Mouse (Mus musculus): ENCODE data around the gene Rftn1. TPM values are rescaled to one million over a fixed set of nuclear protein-coding genes. Genes with fewer than 3 reads are reported as not detected.

The Rftn1 gene
- polyA plus RNA-seq, 1 experiment: 102 TPM

GRCm38 (mm10) chr17:50101416-50101815 is 89.1 kb downstream of the Rftn1 start:
- Histone ChIP-seq H3K4me1 (replicated peaks; ENCODE audit: control insufficient read depth, insufficient read depth, low read length) (peaks cover 22% of the 10 kb centered on the region), H3K36me3 (ENCODE audit: control insufficient read depth, insufficient read depth, low read length) (peaks cover 9% of the 10 kb centered on the region; the same call in 1 of the 2 replicates), H3K27ac (ENCODE audit: control insufficient read depth, insufficient read depth, low read length) (no peak overlapping the region), H3K27me3 (ENCODE audit: control insufficient read depth, insufficient read depth, low read length) (no peaks in the 10 kb centered on the region), H3K4me3 (ENCODE audit: control insufficient read depth, insufficient read depth, low read length) (no peak overlapping the region)
- DNase-seq: no peak
- no peak for TF ChIP-seq POLR2A (IDR thresholded peaks at IDR 0.05; ENCODE audit: control insufficient read depth, extremely low read depth, insufficient read depth, low read length, poor library complexity)
- TF ChIP-seq CTCF (IDR thresholded peaks at IDR 0.05; ENCODE audit: borderline replicate concordance, control insufficient read depth, extremely low read depth, insufficient read depth, low read length, poor library complexity): no peak
- 96% methylated on average over 3 of the region's 3 CpGs for WGBS

DNA sequence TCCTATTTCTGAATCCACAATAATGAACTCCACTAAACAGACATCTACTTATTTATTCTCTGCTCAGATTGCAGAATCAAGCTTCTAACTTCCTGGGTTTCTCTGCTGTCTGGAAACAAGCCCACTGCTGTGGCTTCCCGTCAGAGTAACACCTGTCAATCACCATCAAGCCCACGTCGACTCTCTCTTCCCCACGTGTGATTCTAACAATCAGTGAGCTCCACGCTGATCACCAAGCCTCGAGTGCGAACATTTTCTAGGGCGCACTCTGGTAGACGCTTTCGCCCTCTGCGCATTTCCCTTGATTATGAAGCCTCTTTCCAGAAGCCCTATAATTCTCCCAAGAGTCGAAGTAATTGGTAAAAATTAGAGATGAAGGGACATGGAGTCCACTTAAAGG is 90.4 kb downstream of the Rftn1 start:
- Histone ChIP-seq H3K4me3 (ENCODE audit: control insufficient read depth, insufficient read depth, low read length) (no peak overlapping the region), H3K27ac (ENCODE audit: control insufficient read depth, insufficient read depth, low read length) (no peak overlapping the region), H3K36me3 (ENCODE audit: control insufficient read depth, insufficient read depth, low read length) (peaks cover 5% of the 10 kb centered on the region; the same call in 1 of the 2 replicates), H3K4me1 (replicated peaks; ENCODE audit: control insufficient read depth, insufficient read depth, low read length) (peaks cover 27% of the 10 kb centered on the region), H3K27me3 (ENCODE audit: control insufficient read depth, insufficient read depth, low read length) (no peaks in the 10 kb centered on the region)
- TF ChIP-seq POLR2A (IDR thresholded peaks at IDR 0.05; ENCODE audit: control insufficient read depth, extremely low read depth, insufficient read depth, low read length, poor library complexity) (no peak), CTCF (IDR thresholded peaks at IDR 0.05; ENCODE audit: borderline replicate concordance, control insufficient read depth, extremely low read depth, insufficient read depth, low read length, poor library complexity) (no peak)
- no peak for DNase-seq
- WGBS: 52% methylated on average over 12 of the region's 12 CpGs

DNA sequence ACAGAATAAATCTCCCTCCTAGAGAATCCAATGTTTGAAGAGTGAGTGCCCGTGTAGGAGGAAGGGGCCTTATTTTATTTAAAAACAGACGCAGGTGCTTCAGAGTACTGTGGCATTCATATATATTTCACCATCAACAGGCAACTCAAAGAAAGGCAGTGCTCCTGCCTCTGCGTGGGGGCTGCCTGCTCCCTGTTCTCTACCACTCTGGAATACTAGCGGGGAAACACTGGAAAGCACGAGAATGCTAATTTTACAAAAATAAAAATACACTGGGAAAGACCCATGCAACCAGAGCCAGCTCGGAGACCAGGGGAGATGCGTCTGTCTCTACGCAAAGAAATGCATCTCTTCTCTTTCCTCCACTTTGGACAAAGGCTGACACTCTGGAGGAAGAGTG is 91.1 kb downstream of the Rftn1 start:
- H3K4me3 ChIP-seq (ENCODE audit: control insufficient read depth, insufficient read depth, low read length): no peak overlapping the region
- no peaks in the 10 kb centered on the region for H3K27me3 ChIP-seq (ENCODE audit: control insufficient read depth, insufficient read depth, low read length)
- peak overlapping the region; percentile 16; the same call in 1 of the 2 replicates for H3K27ac ChIP-seq (ENCODE audit: control insufficient read depth, insufficient read depth, low read length)
- no peak for DNase-seq
- H3K36me3 ChIP-seq (ENCODE audit: control insufficient read depth, insufficient read depth, low read length): no peaks in the 10 kb centered on the region
- peaks cover 32% of the 10 kb centered on the region for H3K4me1 ChIP-seq (replicated peaks; ENCODE audit: control insufficient read depth, insufficient read depth, low read length)
- WGBS: 88% methylated on average over 8 of the region's 8 CpGs
- TF ChIP-seq POLR2A (IDR thresholded peaks at IDR 0.05; ENCODE audit: control insufficient read depth, extremely low read depth, insufficient read depth, low read length, poor library complexity): no peak
- no peak for TF ChIP-seq CTCF (IDR thresholded peaks at IDR 0.05; ENCODE audit: borderline replicate concordance, control insufficient read depth, extremely low read depth, insufficient read depth, low read length, poor library complexity)

- H3K27ac ChIP-seq (ENCODE audit: control insufficient read depth, insufficient read depth, low read length): peak overlapping the region; percentile 86
- no peak for TF ChIP-seq CTCF (IDR thresholded peaks at IDR 0.05; ENCODE audit: borderline replicate concordance, control insufficient read depth, extremely low read depth, insufficient read depth, low read length, poor library complexity)
- TF ChIP-seq POLR2A (IDR thresholded peaks at IDR 0.05; ENCODE audit: control insufficient read depth, extremely low read depth, insufficient read depth, low read length, poor library complexity): no peak
- 88% methylated on average over 6 of the region's 6 CpGs for WGBS
- H3K4me1 ChIP-seq (replicated peaks; ENCODE audit: control insufficient read depth, insufficient read depth, low read length): peaks cover 40% of the 10 kb centered on the region
- H3K27me3 ChIP-seq (ENCODE audit: control insufficient read depth, insufficient read depth, low read length): no peaks in the 10 kb centered on the region
- no peak for DNase-seq
- H3K36me3 ChIP-seq (ENCODE audit: control insufficient read depth, insufficient read depth, low read length): no peaks in the 10 kb centered on the region
- H3K4me3 ChIP-seq (ENCODE audit: control insufficient read depth, insufficient read depth, low read length): no peak overlapping the region
Observed at GRCm38 (mm10) chr17:50098297-50098696, 92.2 kb downstream of the Rftn1 start.

GRCm38 (mm10) chr17:50097831-50098230 is 92.6 kb downstream of the Rftn1 start:
- Histone ChIP-seq H3K27me3 (ENCODE audit: control insufficient read depth, insufficient read depth, low read length) (no peaks in the 10 kb centered on the region), H3K4me1 (replicated peaks; ENCODE audit: control insufficient read depth, insufficient read depth, low read length) (peaks cover 42% of the 10 kb centered on the region), H3K4me3 (ENCODE audit: control insufficient read depth, insufficient read depth, low read length) (no peak overlapping the region), H3K27ac (ENCODE audit: control insufficient read depth, insufficient read depth, low read length) (peak overlapping the region; percentile 86), H3K36me3 (ENCODE audit: control insufficient read depth, insufficient read depth, low read length) (no peaks in the 10 kb centered on the region)
- TF ChIP-seq POLR2A (IDR thresholded peaks at IDR 0.05; ENCODE audit: control insufficient read depth, extremely low read depth, insufficient read depth, low read length, poor library complexity): no peak
- no peak for TF ChIP-seq CTCF (IDR thresholded peaks at IDR 0.05; ENCODE audit: borderline replicate concordance, control insufficient read depth, extremely low read depth, insufficient read depth, low read length, poor library complexity)
- 4% methylated on average over 5 of the region's 5 CpGs for WGBS
- peak; percentile 38 for DNase-seq

DNA sequence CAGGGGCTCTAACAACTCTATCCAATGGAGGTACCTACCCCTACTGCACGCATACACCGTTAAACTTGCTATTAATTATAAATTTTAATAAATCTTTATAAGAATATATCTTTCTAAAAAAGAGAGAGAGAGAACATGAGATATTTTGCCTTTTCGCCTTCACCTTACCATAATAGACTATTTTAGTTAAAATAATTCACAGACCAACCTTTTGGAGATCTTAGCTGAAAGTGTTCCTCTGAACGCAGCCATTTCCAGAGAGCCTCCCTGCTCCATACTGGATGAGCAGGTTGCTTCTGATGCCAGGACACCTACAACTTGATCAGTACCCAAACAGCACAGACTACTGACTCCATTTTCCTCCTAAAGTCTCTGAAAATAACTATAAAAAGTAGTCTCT is 94.2 kb downstream of the Rftn1 start:
- H3K27me3 ChIP-seq (ENCODE audit: control insufficient read depth, insufficient read depth, low read length): no peaks in the 10 kb centered on the region
- 98% methylated on average over 4 of the region's 4 CpGs for WGBS
- TF ChIP-seq POLR2A (IDR thresholded peaks at IDR 0.05; ENCODE audit: control insufficient read depth, extremely low read depth, insufficient read depth, low read length, poor library complexity) (no peak), CTCF (IDR thresholded peaks at IDR 0.05; ENCODE audit: borderline replicate concordance, control insufficient read depth, extremely low read depth, insufficient read depth, low read length, poor library complexity) (no peak)
- H3K4me3 ChIP-seq (ENCODE audit: control insufficient read depth, insufficient read depth, low read length): no peak overlapping the region
- peaks cover 43% of the 10 kb centered on the region for H3K4me1 ChIP-seq (replicated peaks; ENCODE audit: control insufficient read depth, insufficient read depth, low read length)
- H3K27ac ChIP-seq (ENCODE audit: control insufficient read depth, insufficient read depth, low read length): no peak overlapping the region
- no peaks in the 10 kb centered on the region for H3K36me3 ChIP-seq (ENCODE audit: control insufficient read depth, insufficient read depth, low read length)
- DNase-seq: no peak

- no peak for DNase-seq
Observed at GRCm38 (mm10) chr17:50094596-50094995, 95.9 kb downstream of the Rftn1 start.

More at GRCm38 (mm10) chr17:50094596-50094995, 95.9 kb downstream of the Rftn1 start:
- Histone ChIP-seq H3K27ac (ENCODE audit: control insufficient read depth, insufficient read depth, low read length) (peak overlapping the region; percentile 84), H3K36me3 (ENCODE audit: control insufficient read depth, insufficient read depth, low read length) (no peaks in the 10 kb centered on the region), H3K4me3 (ENCODE audit: control insufficient read depth, insufficient read depth, low read length) (no peak overlapping the region), H3K4me1 (replicated peaks; ENCODE audit: control insufficient read depth, insufficient read depth, low read length) (peaks cover 37% of the 10 kb centered on the region), H3K27me3 (ENCODE audit: control insufficient read depth, insufficient read depth, low read length) (no peaks in the 10 kb centered on the region)
- TF ChIP-seq POLR2A (IDR thresholded peaks at IDR 0.05; ENCODE audit: control insufficient read depth, extremely low read depth, insufficient read depth, low read length, poor library complexity) (no peak), CTCF (IDR thresholded peaks at IDR 0.05; ENCODE audit: borderline replicate concordance, control insufficient read depth, extremely low read depth, insufficient read depth, low read length, poor library complexity) (no peak)

Data from thymus, adult 2 months (tissue).